Mouse (Mus musculus) cortical plate, adult 2 months (tissue): ENCODE measurements around the gene Tmem94.

Experiments
- CTCF ChIP-seq: fragments of 200-500 bp; IDR thresholded peaks from 2 replicates; pipeline ENCODE4 v1.5.1; 2011; ENCODE audit warnings: mild to moderate bottlenecking, control low read depth, low read length; ENCODE audit not compliant: insufficient read depth; ENCODE audit errors: extremely low read depth
- POLR2A ChIP-seq: fragments of 200-500 bp; IDR thresholded peaks from 2 replicates; pipeline ENCODE4 v1.6.1; 2011; ENCODE audit warnings: mild to moderate bottlenecking, low read length, control low read depth; ENCODE audit not compliant: insufficient read depth; ENCODE audit errors: extremely low read depth

- TF ChIP-seq POLR2A (no peak), CTCF (no peak)
Measured at GRCm38 (mm10) chr11:115827624-115828023, 62.4 kb downstream of the Tmem94 start.
